Mouse (Mus musculus): ENCODE measurements around the gene Fbxl16. TPM values are rescaled to one million over a fixed set of nuclear protein-coding genes. Genes with fewer than 3 reads are reported as not detected.

Gene Fbxl16
- polyA plus RNA-seq, 1 experiment, result 5.0 TPM

Other genes starting within 250 kb of the Fbxl16 start
- 1.2 and 1.5 TPM in 2 replicates for gene Sox8, start 238.4 kb upstream of the Fbxl16 start, polyA plus RNA-seq (2012; rRNA removed)
- 12.5 and 16.6 TPM in 2 replicates for gene Lmf1, start 230.0 kb upstream of the Fbxl16 start, polyA plus RNA-seq (2012; rRNA removed)
- gene Gng13, start 91.9 kb upstream of the Fbxl16 start, polyA plus RNA-seq (2012; rRNA removed), result not detected in 2 replicates
- 2.2 TPM in 2 replicates for gene Chtf18, start 81.7 kb upstream of the Fbxl16 start, polyA plus RNA-seq (2012; rRNA removed)
- 16.2 and 21.7 TPM in 2 replicates for gene Rpusd1, start 81.4 kb upstream of the Fbxl16 start, polyA plus RNA-seq (2012; rRNA removed)
- 0.73 and 1.1 TPM in 2 replicates for gene Mslnl, start 73.0 kb upstream of the Fbxl16 start, polyA plus RNA-seq (2012; rRNA removed)
- 11.1 and 29.7 TPM in 2 replicates for gene Msln, start 54.7 kb upstream of the Fbxl16 start, polyA plus RNA-seq (2012; rRNA removed)
- 24.8 and 26.1 TPM in 2 replicates for gene Narfl, start 35.3 kb upstream of the Fbxl16 start, polyA plus RNA-seq (2012; rRNA removed)
- 47.5 and 66.1 TPM in 2 replicates for gene Haghl, start 23.4 kb upstream of the Fbxl16 start, polyA plus RNA-seq (2012; rRNA removed)
- gene Ccdc78, start 22.5 kb upstream of the Fbxl16 start, polyA plus RNA-seq (2012; rRNA removed), result 0.06 and 0.18 TPM in 2 replicates
- gene Fam173a, start 16.2 kb upstream of the Fbxl16 start, polyA plus RNA-seq (2012; rRNA removed), result 96.2 and 131 TPM in 2 replicates
- not detected in 2 replicates for gene AC134908.4, start 13.4 kb upstream of the Fbxl16 start, polyA plus RNA-seq (2012; rRNA removed)
- gene Metrn, start 11.9 kb upstream of the Fbxl16 start, polyA plus RNA-seq (2012; rRNA removed), result 15.4 and 16.5 TPM in 2 replicates
- 23.2 and 27.6 TPM in 2 replicates for gene Wdr24, start 14.5 kb downstream of the Fbxl16 start, polyA plus RNA-seq (2012; rRNA removed)
- 55.9 and 60.7 TPM in 2 replicates for gene Jmjd8, start 19.8 kb downstream of the Fbxl16 start, polyA plus RNA-seq (2012; rRNA removed)
- 209 and 230 TPM in 2 replicates for gene Stub1, start 24.3 kb downstream of the Fbxl16 start, polyA plus RNA-seq (2012; rRNA removed)
- 20.7 and 27.5 TPM in 2 replicates for gene Rhbdl1, start 28.2 kb downstream of the Fbxl16 start, polyA plus RNA-seq (2012; rRNA removed)
- gene Gm20683, start 32.7 kb downstream of the Fbxl16 start, polyA plus RNA-seq (2012; rRNA removed), result 16.8 and 20.6 TPM in 2 replicates
- 52.4 and 62.0 TPM in 2 replicates for gene Rhot2, start 35.8 kb downstream of the Fbxl16 start, polyA plus RNA-seq (2012; rRNA removed)
- gene Wdr90, start 52.4 kb downstream of the Fbxl16 start, polyA plus RNA-seq (2012; rRNA removed), result 12.0 and 14.4 TPM in 2 replicates
- 11.0 and 13.6 TPM in 2 replicates for gene Mcrip2, start 59.7 kb downstream of the Fbxl16 start, polyA plus RNA-seq (2012; rRNA removed)
- 61.0 and 67.8 TPM in 2 replicates for gene Mettl26, start 66.0 kb downstream of the Fbxl16 start, polyA plus RNA-seq (2012; rRNA removed)
- 0.77 and 0.93 TPM in 2 replicates for gene Wfikkn1, start 71.8 kb downstream of the Fbxl16 start, polyA plus RNA-seq (2012; rRNA removed)
- gene Rab40c, start 110.6 kb downstream of the Fbxl16 start, polyA plus RNA-seq (2012; rRNA removed), result 36.7 and 44.3 TPM in 2 replicates
- gene Pigq, start 135.9 kb downstream of the Fbxl16 start, polyA plus RNA-seq (2012; rRNA removed), result 48.7 and 53.5 TPM in 2 replicates
- 0.15 TPM in 1 of 2 replicates, not detected in the other for gene Nhlrc4, start 135.9 kb downstream of the Fbxl16 start, polyA plus RNA-seq (2012; rRNA removed)
- gene A930017K11Rik, start 143.5 kb downstream of the Fbxl16 start, polyA plus RNA-seq (2012; rRNA removed), result 0.06 and 0.07 TPM in 2 replicates
- gene Capn15, start 176.7 kb downstream of the Fbxl16 start, polyA plus RNA-seq (2012; rRNA removed), result 30.1 and 32.4 TPM in 2 replicates

Data from urinary bladder, adult 2 months (tissue).